ENCODE assay signal across 15 mouse cellular contexts in genomic region chr14:74882754-74883153, GRCm38 (mm10).
DNase-seq lines count a peak whose midpoint lies in the region; ATAC-seq and TF ChIP-seq lines count a peak whose summit lies in the region.
"Had no signal": no experiment of that assay in that cellular context is flagged by ENCODE, and none has a peak within 500 bp of the region (broad histone marks: within the 10 kb centered on the region; RNA-seq: fewer than 3 reads in every experiment).

No protein-coding gene starts in this region.

- peaks cover 9% of the 10 kb centered on the region for H3K79me2 ChIP-seq in heart, adult 2 months (replicated peaks; ENCODE audit: control insufficient read depth, insufficient read depth, low read length)

- peaks cover 31% of the 10 kb centered on the region for H3K4me1 ChIP-seq in heart, embryonic 11.5 days (ENCODE audit: control insufficient read depth, insufficient read depth, low read length)
- peaks cover 25% of the 10 kb centered on the region for H3K4me1 ChIP-seq in heart, adult 2 months (ENCODE audit: control insufficient read depth, insufficient read depth, low read length)
- peaks cover 28% of the 10 kb centered on the region for H3K4me1 ChIP-seq in lung, embryonic 14.5 days (ENCODE audit: insufficient read depth)
- H3K4me1 ChIP-seq in lung, adult 2 months (ENCODE audit: control insufficient read depth, insufficient read depth, low read length) = peaks cover 16% of the 10 kb centered on the region
- peaks cover 38% of the 10 kb centered on the region for H3K4me1 ChIP-seq in limb, embryonic 14.5 days (ENCODE audit: control insufficient read depth, insufficient read depth, low read length)
- H3K4me1 ChIP-seq in liver, postnatal 0 days (ENCODE audit: insufficient read depth) = peaks cover 8% of the 10 kb centered on the region
- peaks cover 63% of the 10 kb centered on the region for H3K4me1 ChIP-seq in hindbrain, embryonic 13.5 days (replicated peaks)
- peaks cover 9% of the 10 kb centered on the region; the same call in 1 of the 2 replicates for H3K4me1 ChIP-seq in intestine, postnatal 0 days (replicated peaks; ENCODE audit: control insufficient read depth, insufficient read depth, low read length)

- no peak for TF ChIP-seq CTCF in heart, adult 2 months (IDR thresholded peaks at IDR 0.05)
- no peak for TF ChIP-seq CTCF in lung, embryonic 14.5 days (IDR thresholded peaks at IDR 0.05; ENCODE audit: low read depth)
- no peak for TF ChIP-seq CTCF in lung, adult 2 months (IDR thresholded peaks at IDR 0.05; ENCODE audit: insufficient read depth, low read length)
- no peak for TF ChIP-seq CTCF in liver, postnatal 0 days (IDR thresholded peaks at IDR 0.05; ENCODE audit: low read depth)
- TF ChIP-seq CTCF in intestine, postnatal 0 days (IDR thresholded peaks at IDR 0.05; ENCODE audit: low read depth) = no peak

- no peaks in the 10 kb centered on the region for H3K36me3 ChIP-seq in heart, embryonic 11.5 days (ENCODE audit: control insufficient read depth, insufficient read depth, low read length)
- H3K36me3 ChIP-seq in heart, adult 2 months (ENCODE audit: control insufficient read depth, insufficient read depth, low read length) = peaks cover 6% of the 10 kb centered on the region; the same call in 1 of the 2 replicates
- H3K36me3 ChIP-seq in lung, embryonic 14.5 days (ENCODE audit: insufficient read depth) = no peaks in the 10 kb centered on the region
- no peaks in the 10 kb centered on the region for H3K36me3 ChIP-seq in limb, embryonic 14.5 days (ENCODE audit: control insufficient read depth, insufficient read depth, low read length)
- no peaks in the 10 kb centered on the region for H3K36me3 ChIP-seq in liver, postnatal 0 days (replicated peaks; ENCODE audit: insufficient read depth, low read length)
- H3K36me3 ChIP-seq in hindbrain, embryonic 13.5 days = no peaks in the 10 kb centered on the region
- H3K36me3 ChIP-seq in intestine, postnatal 0 days (ENCODE audit: control insufficient read depth, insufficient read depth) = no peaks in the 10 kb centered on the region

- TF ChIP-seq POLR2A in heart, adult 2 months (IDR thresholded peaks at IDR 0.05; ENCODE audit: insufficient read depth, low read depth, low read length) = no peak
- TF ChIP-seq POLR2A in lung, adult 2 months (IDR thresholded peaks at IDR 0.05; ENCODE audit: borderline replicate concordance, extremely low read depth, low read depth, low read length) = no peak
- no peak for TF ChIP-seq POLR2A in limb, embryonic 14.5 days (IDR thresholded peaks at IDR 0.05; ENCODE audit: borderline replicate concordance, extremely low read depth, insufficient read depth, insufficient read length)

- no peak for TF ChIP-seq EP300 in heart, adult 2 months (IDR thresholded peaks at IDR 0.05; ENCODE audit: insufficient read depth, low read depth, low read length)
- no peak for TF ChIP-seq EP300 in liver, postnatal 0 days (IDR thresholded peaks at IDR 0.05; ENCODE audit: low read depth)

- 61% methylated on average over 3 of the region's 3 CpGs for WGBS in heart, embryonic 11.5 days (ENCODE audit: insufficient replicate concordance)
- WGBS in heart, adult 2 months = 87% methylated on average over 3 of the region's 3 CpGs
- WGBS in lung, embryonic 14.5 days = 22% methylated on average over 3 of the region's 3 CpGs
- WGBS in lung, adult 2 months = 51% methylated on average over 3 of the region's 3 CpGs
- WGBS in limb, embryonic 14.5 days = 23% methylated on average over 3 of the region's 3 CpGs
- WGBS in liver, postnatal 0 days (ENCODE audit: insufficient replicate concordance) = 77% methylated on average over 3 of the region's 3 CpGs
- WGBS in hindbrain, embryonic 13.5 days = 46% methylated on average over 3 of the region's 3 CpGs
- WGBS in intestine, postnatal 0 days = 66% methylated on average over 3 of the region's 3 CpGs

- no peak overlapping the region; the same call in 1 of the 2 replicates for H3K4me2 ChIP-seq in heart, embryonic 11.5 days
- H3K4me2 ChIP-seq in lung, embryonic 14.5 days = peak overlapping the region; percentile 43; the same call in 1 of the 2 replicates
- peak overlapping the region; percentile 6; the same call in 1 of the 2 replicates for H3K4me2 ChIP-seq in limb, embryonic 14.5 days (replicated peaks; ENCODE audit: low read depth, low read length, severe bottlenecking)
- H3K4me2 ChIP-seq in liver, postnatal 0 days (ENCODE audit: low read depth, low read length) = no peak overlapping the region
- H3K4me2 ChIP-seq in hindbrain, embryonic 13.5 days = no peak overlapping the region
- no peak overlapping the region for H3K4me2 ChIP-seq in intestine, postnatal 0 days (replicated peaks; ENCODE audit: low read depth)
- H3K4me2 ChIP-seq: midbrain, embryonic 11.5 days had no signal

- no peak overlapping the region for H3K27ac ChIP-seq in heart, embryonic 11.5 days (ENCODE audit: low read depth, low read length)
- no peak overlapping the region for H3K27ac ChIP-seq in heart, adult 2 months
- H3K27ac ChIP-seq in lung, embryonic 14.5 days (ENCODE audit: low read depth) = no peak overlapping the region
- H3K27ac ChIP-seq in limb, embryonic 14.5 days (replicated peaks; ENCODE audit: low read depth, low read length) = no peak overlapping the region
- no peak overlapping the region for H3K27ac ChIP-seq in liver, postnatal 0 days (ENCODE audit: low read depth)
- H3K27ac ChIP-seq in hindbrain, embryonic 13.5 days = no peak overlapping the region
- H3K27ac ChIP-seq in intestine, postnatal 0 days (ENCODE audit: low read depth, low read length) = no peak overlapping the region

- H3K4me3 ChIP-seq in heart, embryonic 11.5 days (ENCODE audit: low read depth, low read length) = no peak overlapping the region
- no peak overlapping the region for H3K4me3 ChIP-seq in heart, adult 2 months
- no peak overlapping the region for H3K4me3 ChIP-seq in lung, embryonic 14.5 days (ENCODE audit: low read depth, low read length)
- no peak overlapping the region for H3K4me3 ChIP-seq in lung, adult 2 months (replicated peaks; ENCODE audit: extremely low read depth, low read depth, low read length)
- no peak overlapping the region for H3K4me3 ChIP-seq in limb, embryonic 14.5 days (replicated peaks; ENCODE audit: low read length)
- no peak overlapping the region for H3K4me3 ChIP-seq in liver, postnatal 0 days (ENCODE audit: low read depth, low read length)
- no peak overlapping the region for H3K4me3 ChIP-seq in hindbrain, embryonic 13.5 days
- no peak overlapping the region for H3K4me3 ChIP-seq in intestine, postnatal 0 days (ENCODE audit: low read depth, low read length)

- no peak; the same call in 1 of the 2 replicates for ATAC-seq in heart, embryonic 11.5 days (replicated peaks; ENCODE audit: insufficient number of reproducible peaks, low FRiP score, low TSS enrichment)
- ATAC-seq in lung, embryonic 14.5 days (ENCODE audit: insufficient read depth) = no peak
- ATAC-seq in limb, embryonic 14.5 days (ENCODE audit: low FRiP score, low read depth) = peak; percentile 63
- ATAC-seq in liver, postnatal 0 days = no peak
- ATAC-seq in hindbrain, embryonic 13.5 days (ENCODE audit: low FRiP score) = no peak
- no peak for ATAC-seq in intestine, postnatal 0 days
- ATAC-seq: forebrain, embryonic 16.5 days had no signal

- H3K9me3 ChIP-seq in heart, embryonic 11.5 days (replicated peaks; ENCODE audit: control insufficient read depth, low read length) = no peaks in the 10 kb centered on the region
- no peaks in the 10 kb centered on the region for H3K9me3 ChIP-seq in lung, embryonic 14.5 days (ENCODE audit: low read depth, low read length)
- no peaks in the 10 kb centered on the region for H3K9me3 ChIP-seq in limb, embryonic 14.5 days (ENCODE audit: control insufficient read depth, low read length)
- H3K9me3 ChIP-seq in liver, postnatal 0 days (ENCODE audit: low read length) = no peaks in the 10 kb centered on the region
- no peaks in the 10 kb centered on the region for H3K9me3 ChIP-seq in hindbrain, embryonic 13.5 days
- H3K9me3 ChIP-seq in intestine, postnatal 0 days (ENCODE audit: control insufficient read depth) = no peaks in the 10 kb centered on the region

- intact Hi-C loops in heart, adult 2 months (cut with DNase I) = no loop called here

- DNase-seq in heart, adult 2 months = no peak
- no peak for DNase-seq in lung, embryonic 14.5 days
- no peak for DNase-seq in lung, adult 2 months
- peak; percentile 51 for DNase-seq in limb, embryonic 14.5 days (ENCODE audit: low spot score)
- DNase-seq in liver, postnatal 0 days = no peak
- DNase-seq: cerebellum, adult 11-12 months; gastrocnemius, postnatal 14 days; heart, postnatal 4 days; kidney, adult 11 months; lung, postnatal 10 days had no signal

- H3K9ac ChIP-seq in heart, embryonic 11.5 days (ENCODE audit: low read depth, low read length) = 0 out of 2 replicates have a peak overlapping the region, but pooled peaks have one; percentile 3
- no peak overlapping the region for H3K9ac ChIP-seq in heart, adult 2 months (ENCODE audit: low read depth, low read length)
- peak overlapping the region; percentile 16; the same call in 1 of the 2 replicates for H3K9ac ChIP-seq in lung, embryonic 14.5 days
- no peak overlapping the region for H3K9ac ChIP-seq in limb, embryonic 14.5 days (ENCODE audit: low read depth, low read length, severe bottlenecking)
- no peak overlapping the region for H3K9ac ChIP-seq in liver, postnatal 0 days (replicated peaks)
- H3K9ac ChIP-seq in hindbrain, embryonic 13.5 days = no peak overlapping the region
- H3K9ac ChIP-seq in intestine, postnatal 0 days (ENCODE audit: low read depth, low read length) = no peak overlapping the region

- no peaks in the 10 kb centered on the region for H3K27me3 ChIP-seq in heart, embryonic 11.5 days (ENCODE audit: control insufficient read depth, insufficient read depth, low read length)
- no peaks in the 10 kb centered on the region for H3K27me3 ChIP-seq in heart, adult 2 months (ENCODE audit: control insufficient read depth, insufficient read depth, low read length)
- no peaks in the 10 kb centered on the region for H3K27me3 ChIP-seq in lung, embryonic 14.5 days (ENCODE audit: insufficient read depth, low read length)
- H3K27me3 ChIP-seq in limb, embryonic 14.5 days (ENCODE audit: control insufficient read depth, insufficient read depth, low read length) = no peaks in the 10 kb centered on the region
- H3K27me3 ChIP-seq in liver, postnatal 0 days (ENCODE audit: insufficient read depth, low read length) = no peaks in the 10 kb centered on the region
- H3K27me3 ChIP-seq in hindbrain, embryonic 13.5 days = no peaks in the 10 kb centered on the region
- H3K27me3 ChIP-seq in intestine, postnatal 0 days (replicated peaks; ENCODE audit: control insufficient read depth, insufficient read depth, low read length) = no peaks in the 10 kb centered on the region

Comparison
In these comparisons a context has a peak if more than half of its experiments do, and no peak if none do; other contexts are left out.
1. H3K9ac ChIP-seq: peak in heart, embryonic 11.5 days (single experiment) and lung, embryonic 14.5 days (single experiment); none in heart, adult 2 months (single experiment), limb, embryonic 14.5 days (single experiment), liver, postnatal 0 days (single experiment), hindbrain, embryonic 13.5 days (single experiment) and intestine, postnatal 0 days (single experiment).
2. H3K4me2 ChIP-seq: peak in lung, embryonic 14.5 days (single experiment) and limb, embryonic 14.5 days (single experiment); none in heart, embryonic 11.5 days (single experiment), liver, postnatal 0 days (single experiment), hindbrain, embryonic 13.5 days (single experiment) and intestine, postnatal 0 days (single experiment).